Comparison of ENCODE assay signal across 8 mouse cellular contexts in genomic region chr7:45786136-45786578, GRCm38 (mm10). TPM values are rescaled to one million over a fixed set of nuclear protein-coding genes. Genes with fewer than 3 reads are reported as not detected.
DNase-seq lines count a peak whose midpoint lies in the region; ATAC-seq and TF ChIP-seq lines count a peak whose summit lies in the region.

No protein-coding gene starts in this region.

- no peaks in the 10 kb centered on the region; the same call in 1 of the 2 replicates for H3K9me3 ChIP-seq in hindbrain, embryonic 15.5 days
- H3K9me3 ChIP-seq in midbrain, embryonic 16.5 days (replicated peaks; ENCODE audit: control insufficient read depth, low read length, poor library complexity, severe bottlenecking) = no peaks in the 10 kb centered on the region

- H3K4me2 ChIP-seq in hindbrain, embryonic 15.5 days = peak overlapping the region; percentile 64
- H3K4me2 ChIP-seq in midbrain, embryonic 16.5 days (ENCODE audit: low read length) = peak overlapping the region; percentile 90

- no peaks in the 10 kb centered on the region for H3K36me3 ChIP-seq in heart, adult 2 months (ENCODE audit: control insufficient read depth, insufficient read depth, low read length)
- H3K36me3 ChIP-seq in hindbrain, embryonic 15.5 days = peaks cover 37% of the 10 kb centered on the region
- H3K36me3 ChIP-seq in midbrain, embryonic 16.5 days (ENCODE audit: control insufficient read depth, insufficient read depth, low read length) = peaks cover 27% of the 10 kb centered on the region

- no peak overlapping the region for H3K9ac ChIP-seq in heart, adult 2 months (ENCODE audit: low read depth, low read length)
- H3K9ac ChIP-seq in hindbrain, embryonic 15.5 days = peak overlapping the region; percentile 96
- H3K9ac ChIP-seq in midbrain, embryonic 16.5 days (ENCODE audit: low read depth, low read length) = peak overlapping the region; percentile 86

- H3K4me3 ChIP-seq in heart, adult 2 months = no peak overlapping the region
- H3K4me3 ChIP-seq in hindbrain, embryonic 15.5 days = peak overlapping the region; percentile 90
- H3K4me3 ChIP-seq in midbrain, embryonic 16.5 days (ENCODE audit: low read depth, low read length) = peak overlapping the region; percentile 78

- TF ChIP-seq EP300 in heart, adult 2 months (IDR thresholded peaks at IDR 0.05; ENCODE audit: insufficient read depth, low read depth, low read length) = no peak

- no peak for TF ChIP-seq CTCF in heart, adult 2 months (IDR thresholded peaks at IDR 0.05)

- no peaks in the 10 kb centered on the region for H3K4me1 ChIP-seq in heart, adult 2 months (ENCODE audit: control insufficient read depth, insufficient read depth, low read length)
- H3K4me1 ChIP-seq in hindbrain, embryonic 15.5 days (replicated peaks) = peaks cover 22% of the 10 kb centered on the region
- peaks cover 24% of the 10 kb centered on the region for H3K4me1 ChIP-seq in midbrain, embryonic 16.5 days (ENCODE audit: control insufficient read depth, insufficient read depth, low read length)

- peak; percentile 39 for ATAC-seq in hindbrain, embryonic 15.5 days (ENCODE audit: low FRiP score, low read depth)
- ATAC-seq in midbrain, embryonic 16.5 days = peak; percentile 41

- no peaks in the 10 kb centered on the region for H3K79me2 ChIP-seq in heart, adult 2 months (replicated peaks; ENCODE audit: control insufficient read depth, insufficient read depth, low read length)

- no peak for TF ChIP-seq POLR2A in heart, adult 2 months (IDR thresholded peaks at IDR 0.05; ENCODE audit: insufficient read depth, low read depth, low read length)

- no peak overlapping the region for H3K27ac ChIP-seq in heart, adult 2 months
- peak overlapping the region; percentile 97 for H3K27ac ChIP-seq in hindbrain, embryonic 15.5 days (replicated peaks)
- peak overlapping the region; percentile 99 for H3K27ac ChIP-seq in midbrain, embryonic 16.5 days (ENCODE audit: low read length)

- intact Hi-C loops in heart, adult 2 months (cut with DNase I) = no loop called here

- H3K27me3 ChIP-seq in heart, adult 2 months (ENCODE audit: control insufficient read depth, insufficient read depth, low read length) = peaks cover 12% of the 10 kb centered on the region; the same call in 1 of the 2 replicates
- no peaks in the 10 kb centered on the region for H3K27me3 ChIP-seq in hindbrain, embryonic 15.5 days
- H3K27me3 ChIP-seq in midbrain, embryonic 16.5 days (ENCODE audit: control insufficient read depth, insufficient read depth, low read depth, low read length) = no peaks in the 10 kb centered on the region

- peak; percentile 87 for DNase-seq in heart, adult 11 months
- no peak for DNase-seq in heart, adult 2 months
- DNase-seq in CD4-positive, CD25-positive, alpha-beta regulatory T cell, adult 2 months (ENCODE audit: low read depth, low spot score) = peak; percentile 31
- peak; percentile 70 to 72 for DNase-seq in cerebellum, postnatal 36 days
- DNase-seq in adipocyte (ENCODE audit: low spot score) = no peak
- no peak for DNase-seq in lung, postnatal 14 days

- WGBS in heart, adult 2 months = 5% methylated on average over 14 of the region's 14 CpGs
- WGBS in hindbrain, embryonic 15.5 days = 0% methylated on average over 14 of the region's 14 CpGs
- under 1% methylated on average over 14 of the region's 14 CpGs for WGBS in midbrain, embryonic 16.5 days

RNA-seq across cellular contexts. Expression of gene Sult2b1, which starts 1.7 kb away (rescaled TPM):
- total RNA-seq in heart, adult 2 months (2021) = not detected
- polyA plus RNA-seq in heart, adult 2 months (2012; rRNA removed) = 0.08 TPM in 1 of 2 replicates, not detected in the other
- 6.3 TPM in 2 replicates for polyA plus RNA-seq in hindbrain, embryonic 15.5 days (2015; fragmentation: Nextera tagmentation; extraction: Ambion mirVana)
- 6.1 and 6.4 TPM in 2 replicates for polyA plus RNA-seq in midbrain, embryonic 16.5 days (2015; fragmentation: Nextera tagmentation; extraction: Ambion mirVana)

RNA-seq across cellular contexts. Expression of gene Lmtk3, which starts 2.6 kb away (rescaled TPM):
- total RNA-seq in heart, adult 2 months (2021) = under 1 TPM in 1 of 2 experiments, not detected in 1; 0.14 TPM
- polyA plus RNA-seq in heart, adult 2 months (2012; rRNA removed) = 0.18 and 0.67 TPM in 2 replicates
- 20.1 and 24.8 TPM in 2 replicates for polyA plus RNA-seq in hindbrain, embryonic 15.5 days (2015; fragmentation: Nextera tagmentation; extraction: Ambion mirVana)
- 19.6 and 26.7 TPM in 2 replicates for polyA plus RNA-seq in midbrain, embryonic 16.5 days (2015; fragmentation: Nextera tagmentation; extraction: Ambion mirVana)

RNA-seq across cellular contexts. Expression of gene Cyth2, which starts 28.2 kb away (rescaled TPM):
- total RNA-seq in heart, adult 2 months (2021) = 10 to 100 TPM; 59.1 to 61.9 TPM
- 27.3 and 33.0 TPM in 2 replicates for polyA plus RNA-seq in heart, adult 2 months (2012; rRNA removed)
- polyA plus RNA-seq in hindbrain, embryonic 15.5 days (2015; fragmentation: Nextera tagmentation; extraction: Ambion mirVana) = 271 and 286 TPM in 2 replicates
- polyA plus RNA-seq in midbrain, embryonic 16.5 days (2015; fragmentation: Nextera tagmentation; extraction: Ambion mirVana) = 275 and 307 TPM in 2 replicates

RNA-seq across cellular contexts. Expression of gene Kcnj14, which starts 38.4 kb away (rescaled TPM):
- total RNA-seq in heart, adult 2 months (2021) = under 1 TPM; 0.66 to 0.89 TPM
- 0.78 and 35.7 TPM in 2 replicates for polyA plus RNA-seq in heart, adult 2 months (2012; rRNA removed)
- polyA plus RNA-seq in hindbrain, embryonic 15.5 days (2015; fragmentation: Nextera tagmentation; extraction: Ambion mirVana) = 1.1 and 1.6 TPM in 2 replicates
- 1.2 and 1.3 TPM in 2 replicates for polyA plus RNA-seq in midbrain, embryonic 16.5 days (2015; fragmentation: Nextera tagmentation; extraction: Ambion mirVana)

RNA-seq across cellular contexts. Expression of gene Grwd1, which starts 44.6 kb away (rescaled TPM):
- 10 to 100 TPM; 11.8 to 13.1 TPM for total RNA-seq in heart, adult 2 months (2021)
- 9.1 and 9.4 TPM in 2 replicates for polyA plus RNA-seq in heart, adult 2 months (2012; rRNA removed)
- 41.8 and 43.1 TPM in 2 replicates for polyA plus RNA-seq in hindbrain, embryonic 15.5 days (2015; fragmentation: Nextera tagmentation; extraction: Ambion mirVana)
- 38.4 and 45.8 TPM in 2 replicates for polyA plus RNA-seq in midbrain, embryonic 16.5 days (2015; fragmentation: Nextera tagmentation; extraction: Ambion mirVana)

Comparison
In these comparisons a context has a peak if more than half of its experiments do, and no peak if none do; other contexts are left out.
1. DNase-seq: peak in heart, adult 11 months (single experiment), CD4-positive, CD25-positive, alpha-beta regulatory T cell, adult 2 months (single experiment) and cerebellum, postnatal 36 days (2 of 2); none in heart, adult 2 months (0 of 2), adipocyte (single experiment) and lung, postnatal 14 days (single experiment).
2. RNA of gene Lmtk3, which starts 2.6 kb away (polyA plus RNA-seq): 20.1 to 24.8 TPM in hindbrain, embryonic 15.5 days and 19.6 to 26.7 TPM in midbrain, embryonic 16.5 days; 0.18 to 0.67 TPM in heart, adult 2 months; every median in the first group is over 10 times any median in the second.